Mouse (Mus musculus): ENCODE data around the gene Padi1. TPM values are rescaled to one million over a fixed set of nuclear protein-coding genes. Genes with fewer than 3 reads are reported as not detected.

Padi1 gene
- polyA plus RNA-seq, 1 experiment: 0.08 TPM

- Histone ChIP-seq H3K27ac (ENCODE audit: insufficient read depth, low read length) (no peak overlapping the region), H3K27me3 (ENCODE audit: control insufficient read depth, insufficient read depth, low read length) (no peaks in the 10 kb centered on the region; the same call in 1 of the 2 replicates), H3K4me3 (replicated peaks; ENCODE audit: insufficient read depth, low read depth, low read length) (no peak overlapping the region), H3K4me1 (ENCODE audit: control insufficient read depth, insufficient read depth, low read length) (no peaks in the 10 kb centered on the region)
- TF ChIP-seq POLR2A (IDR thresholded peaks at IDR 0.05; ENCODE audit: borderline replicate concordance, insufficient read depth, low read length): no peak
- TF ChIP-seq CTCF (IDR thresholded peaks at IDR 0.05; ENCODE audit: borderline replicate concordance, insufficient read depth, low read depth, low read length): no peak
- WGBS: 83% methylated on average over 8 of the region's 8 CpGs
- DNase-seq: no peak
Measured at GRCm38 (mm10) chr4:140871851-140872685, 26.5 kb upstream of the Padi1 start.

- TF ChIP-seq CTCF (IDR thresholded peaks at IDR 0.05; ENCODE audit: borderline replicate concordance, insufficient read depth, low read depth, low read length): no peak
- TF ChIP-seq POLR2A (IDR thresholded peaks at IDR 0.05; ENCODE audit: borderline replicate concordance, insufficient read depth, low read length): no peak
- H3K27me3 ChIP-seq (ENCODE audit: control insufficient read depth, insufficient read depth, low read length): no peaks in the 10 kb centered on the region; the same call in 1 of the 2 replicates
- H3K27ac ChIP-seq (ENCODE audit: insufficient read depth, low read length): no peak overlapping the region
- 85% methylated on average over 3 of the region's 3 CpGs for WGBS
- H3K4me3 ChIP-seq (replicated peaks; ENCODE audit: insufficient read depth, low read depth, low read length): no peak overlapping the region
- DNase-seq: no peak
- H3K4me1 ChIP-seq (ENCODE audit: control insufficient read depth, insufficient read depth, low read length): no peaks in the 10 kb centered on the region
Measured at GRCm38 (mm10) chr4:140871376-140871775, 25.8 kb upstream of the Padi1 start.

- WGBS: 83% methylated on average over 7 of the region's 7 CpGs
- Histone ChIP-seq H3K27me3 (ENCODE audit: control insufficient read depth, insufficient read depth, low read length) (no peaks in the 10 kb centered on the region; the same call in 1 of the 2 replicates), H3K4me3 (replicated peaks; ENCODE audit: insufficient read depth, low read depth, low read length) (no peak overlapping the region), H3K4me1 (ENCODE audit: control insufficient read depth, insufficient read depth, low read length) (no peaks in the 10 kb centered on the region), H3K27ac (ENCODE audit: insufficient read depth, low read length) (no peak overlapping the region)
- no peak for TF ChIP-seq POLR2A (IDR thresholded peaks at IDR 0.05; ENCODE audit: borderline replicate concordance, insufficient read depth, low read length)
- no peak for TF ChIP-seq CTCF (IDR thresholded peaks at IDR 0.05; ENCODE audit: borderline replicate concordance, insufficient read depth, low read depth, low read length)
- no peak for DNase-seq
Measured at GRCm38 (mm10) chr4:140870876-140871275, 25.3 kb upstream of the Padi1 start.

- no peaks in the 10 kb centered on the region for H3K4me1 ChIP-seq (ENCODE audit: control insufficient read depth, insufficient read depth, low read length)
- WGBS: 94% methylated on average over 8 of the region's 8 CpGs
- H3K27ac ChIP-seq (ENCODE audit: insufficient read depth, low read length): no peak overlapping the region
- TF ChIP-seq CTCF (IDR thresholded peaks at IDR 0.05; ENCODE audit: borderline replicate concordance, insufficient read depth, low read depth, low read length) (no peak), POLR2A (IDR thresholded peaks at IDR 0.05; ENCODE audit: borderline replicate concordance, insufficient read depth, low read length) (no peak)
- no peak for DNase-seq
- H3K4me3 ChIP-seq (replicated peaks; ENCODE audit: insufficient read depth, low read depth, low read length): no peak overlapping the region
- H3K27me3 ChIP-seq (ENCODE audit: control insufficient read depth, insufficient read depth, low read length): no peaks in the 10 kb centered on the region; the same call in 1 of the 2 replicates
Measured at GRCm38 (mm10) chr4:140869945-140870344, 24.4 kb upstream of the Padi1 start.

GRCm38 (mm10) chr4:140868484-140869190 is 23.1 kb upstream of the Padi1 start:
- DNase-seq: no peak
- no peaks in the 10 kb centered on the region for H3K4me1 ChIP-seq (ENCODE audit: control insufficient read depth, insufficient read depth, low read length)
- 15% methylated on average over 14 of the region's 14 CpGs for WGBS
- TF ChIP-seq POLR2A (IDR thresholded peaks at IDR 0.05; ENCODE audit: borderline replicate concordance, insufficient read depth, low read length) (no peak), CTCF (IDR thresholded peaks at IDR 0.05; ENCODE audit: borderline replicate concordance, insufficient read depth, low read depth, low read length) (no peak)
- H3K4me3 ChIP-seq (replicated peaks; ENCODE audit: insufficient read depth, low read depth, low read length): no peak overlapping the region
- no peak overlapping the region for H3K27ac ChIP-seq (ENCODE audit: insufficient read depth, low read length)
- H3K27me3 ChIP-seq (ENCODE audit: control insufficient read depth, insufficient read depth, low read length): no peaks in the 10 kb centered on the region; the same call in 1 of the 2 replicates

GRCm38 (mm10) chr4:140862036-140862650 is 16.6 kb upstream of the Padi1 start:
- H3K4me1 ChIP-seq (ENCODE audit: control insufficient read depth, insufficient read depth, low read length): peaks cover 2% of the 10 kb centered on the region; the same call in 1 of the 2 replicates
- no peak for DNase-seq
- no peak overlapping the region for H3K4me3 ChIP-seq (replicated peaks; ENCODE audit: insufficient read depth, low read depth, low read length)
- WGBS: 45% methylated on average over 11 of the region's 11 CpGs
- H3K27ac ChIP-seq (ENCODE audit: insufficient read depth, low read length): no peak overlapping the region
- no peak for TF ChIP-seq POLR2A (IDR thresholded peaks at IDR 0.05; ENCODE audit: borderline replicate concordance, insufficient read depth, low read length)
- no peaks in the 10 kb centered on the region for H3K27me3 ChIP-seq (ENCODE audit: control insufficient read depth, insufficient read depth, low read length)

- Histone ChIP-seq H3K4me1 (ENCODE audit: control insufficient read depth, insufficient read depth, low read length) (peaks cover 2% of the 10 kb centered on the region; the same call in 1 of the 2 replicates), H3K27ac (ENCODE audit: insufficient read depth, low read length) (no peak overlapping the region), H3K4me3 (replicated peaks; ENCODE audit: insufficient read depth, low read depth, low read length) (no peak overlapping the region), H3K27me3 (ENCODE audit: control insufficient read depth, insufficient read depth, low read length) (no peaks in the 10 kb centered on the region)
- no peak for TF ChIP-seq POLR2A (IDR thresholded peaks at IDR 0.05; ENCODE audit: borderline replicate concordance, insufficient read depth, low read length)
- no peak for TF ChIP-seq CTCF (IDR thresholded peaks at IDR 0.05; ENCODE audit: borderline replicate concordance, insufficient read depth, low read depth, low read length)
- DNase-seq: no peak
- 84% methylated on average over 7 of the region's 7 CpGs for WGBS
Measured at GRCm38 (mm10) chr4:140860767-140861147, 15.2 kb upstream of the Padi1 start.

Measured in cerebellum, adult 2 months (tissue).